Mouse (Mus musculus) MEL (cell line): ENCODE results near the gene Sccpdh. TPM values are rescaled to one million over a fixed set of nuclear protein-coding genes. Genes with fewer than 3 reads are reported as not detected.

Experiments used
- DNase-seq: peaks from one replicate; pipeline ENCODE4 v3.0.0; 2011; ENCODE audit warnings: low read depth, low spot score
- H3K27ac ChIP-seq: 2 replicates; pipeline ENCODE4 v1.5.1; 2012; ENCODE audit warnings: low read depth, mild to moderate bottlenecking, control low read depth, low read length, moderate library complexity; ENCODE audit not compliant: control insufficient read depth
- H3K27me3 ChIP-seq, 2 experiments: fragments of 150-350 bp in 1 of 2; sonication (generic) in 1 of 2; 2 replicates each; pipeline ENCODE4 v1.6.1; 2012; ENCODE audit warnings: low read length in 2 of 2, mild to moderate bottlenecking in 2 of 2, improper control_type of control experiment in 1 of 2, moderate library complexity in 1 of 2; ENCODE audit not compliant: insufficient read depth in 2 of 2, control insufficient read depth in 1 of 2
- H3K36me3 ChIP-seq, 2 experiments: 2 replicates each; pipeline ENCODE4 v1.6.1; 2012 to 2014; ENCODE audit warnings: low read length in 2 of 2, improper control_type of control experiment in 1 of 2, inconsistent platforms in 1 of 2, mild to moderate bottlenecking in 1 of 2; ENCODE audit not compliant: insufficient read depth in 2 of 2, control insufficient read depth in 1 of 2
- H3K4me1 ChIP-seq, 2 experiments: fragments of 150-350 bp in 1 of 2; sonication (generic) in 1 of 2; 2 replicates each; pipeline ENCODE4 v1.6.1; 2012; ENCODE audit warnings: low read length in 2 of 2, improper control_type of control experiment in 1 of 2, mild to moderate bottlenecking in 1 of 2; ENCODE audit not compliant: insufficient read depth in 2 of 2, control insufficient read depth in 1 of 2
- H3K4me3 ChIP-seq, 2 experiments: fragments of 150-350 bp in 1 of 2; sonication (generic) in 1 of 2; 2 replicates each; pipeline ENCODE4 v1.5.1; 2012; ENCODE audit warnings: low read depth in 2 of 2, low read length in 2 of 2, mild to moderate bottlenecking in 2 of 2, moderate library complexity in 2 of 2, control low read depth in 1 of 2, improper control_type of control experiment in 1 of 2; ENCODE audit not compliant: control insufficient read depth in 1 of 2, insufficient read depth in 1 of 2
- H3K79me2 ChIP-seq: 2 replicates; pipeline ENCODE4 v1.6.1; 2012; ENCODE audit warnings: mild to moderate bottlenecking, low read length, moderate library complexity; ENCODE audit not compliant: control insufficient read depth, poor library complexity, insufficient read depth
- H3K9ac ChIP-seq: 2 replicates; pipeline ENCODE4 v1.6.1; 2012; ENCODE audit warnings: low read depth, mild to moderate bottlenecking, control low read depth, low read length, moderate library complexity; ENCODE audit not compliant: control insufficient read depth, poor library complexity, severe bottlenecking
- H3K9me3 ChIP-seq: fragments of 150-350 bp; sonication (generic); replicated peaks from 2 replicates; pipeline ENCODE4 v1.6.1; 2012; ENCODE audit warnings: mild to moderate bottlenecking, low read length, improper control_type of control experiment, moderate library complexity; ENCODE audit not compliant: insufficient read depth
- BHLHE40 ChIP-seq: IDR thresholded peaks from 2 replicates; pipeline ENCODE4 v1.6.1; 2012; ENCODE audit warnings: low read depth, mild to moderate bottlenecking, inconsistent platforms, low read length, improper control_type of control experiment, borderline replicate concordance
- CHD1 ChIP-seq: IDR thresholded peaks from 2 replicates; pipeline ENCODE4 v1.6.1; 2012; ENCODE audit warnings: low read depth, mild to moderate bottlenecking, inconsistent platforms, low read length, improper control_type of control experiment
- CHD2 ChIP-seq: IDR thresholded peaks from 2 replicates; pipeline ENCODE4 v1.6.1; 2011; ENCODE audit warnings: low read length, improper control_type of control experiment
- CTCF ChIP-seq, 3 experiments: IDR thresholded peaks in 2 of 3; conservative IDR thresholded peaks in 1 of 3; 2 replicates each; pipeline ENCODE4 v1.5.1; 2011 to 2012; ENCODE audit warnings: low read length in 3 of 3, low read depth in 2 of 3, mild to moderate bottlenecking in 2 of 3, improper control_type of control experiment in 1 of 3, inconsistent platforms in 1 of 3, mixed read lengths in 1 of 3, moderate library complexity in 1 of 3; ENCODE audit not compliant: control insufficient read depth in 1 of 3, insufficient read depth in 1 of 3, poor library complexity in 1 of 3, severe bottlenecking in 1 of 3
- E2F4 ChIP-seq: IDR thresholded peaks from 2 replicates; pipeline ENCODE4 v1.6.1; 2011; ENCODE audit warnings: low read depth, low read length, improper control_type of control experiment, borderline replicate concordance
- EP300 ChIP-seq, 2 experiments: IDR thresholded peaks; 2 replicates each; pipeline ENCODE4 v1.6.1; 2011; ENCODE audit warnings: improper control_type of control experiment in 2 of 2, low read length in 2 of 2, low read depth in 1 of 2, mild to moderate bottlenecking in 1 of 2
- ETS1 ChIP-seq: IDR thresholded peaks from 2 replicates; pipeline ENCODE4 v1.6.1; 2012; ENCODE audit warnings: low read depth, mild to moderate bottlenecking, inconsistent platforms, low read length, improper control_type of control experiment, moderate library complexity
- GABPA ChIP-seq: IDR thresholded peaks from 2 replicates; pipeline ENCODE4 v1.6.1; 2012; ENCODE audit warnings: low read depth, mild to moderate bottlenecking, inconsistent platforms, low read length, improper control_type of control experiment, moderate library complexity
- GATA1 ChIP-seq: IDR thresholded peaks from 2 replicates; pipeline ENCODE4 v1.6.1; 2011; ENCODE audit warnings: low read depth, low read length, improper control_type of control experiment
- HCFC1 ChIP-seq: IDR thresholded peaks from 2 replicates; pipeline ENCODE4 v1.6.1; 2012; ENCODE audit warnings: low read depth, mild to moderate bottlenecking, inconsistent platforms, low read length, improper control_type of control experiment, moderate library complexity
- MAX ChIP-seq: IDR thresholded peaks from 2 replicates; pipeline ENCODE4 v1.6.1; 2011; ENCODE audit warnings: low read length, improper control_type of control experiment
- MAZ ChIP-seq: IDR thresholded peaks from 2 replicates; pipeline ENCODE4 v1.6.1; 2012; ENCODE audit warnings: low read depth, mild to moderate bottlenecking, inconsistent platforms, low read length, improper control_type of control experiment
- MXI1 ChIP-seq: IDR thresholded peaks from 2 replicates; pipeline ENCODE4 v1.6.1; 2011; ENCODE audit warnings: mild to moderate bottlenecking, low read depth, low read length, improper control_type of control experiment
- MYB ChIP-seq: IDR thresholded peaks from 2 replicates; pipeline ENCODE4 v1.6.1; 2011; ENCODE audit warnings: mild to moderate bottlenecking, low read depth, low read length, improper control_type of control experiment
- POLR2AphosphoS5 ChIP-seq: IDR thresholded peaks from 2 replicates; pipeline ENCODE4 v1.6.1; 2012; ENCODE audit warnings: low read depth, borderline replicate concordance, mild to moderate bottlenecking, inconsistent platforms, low read length, moderate library complexity, mixed read lengths
- RCOR1 ChIP-seq: IDR thresholded peaks from 2 replicates; pipeline ENCODE4 v1.6.1; 2012; ENCODE audit warnings: low read depth, mild to moderate bottlenecking, inconsistent platforms, low read length, improper control_type of control experiment
- SIN3A ChIP-seq: IDR thresholded peaks from 2 replicates; pipeline ENCODE4 v1.6.1; 2012; ENCODE audit warnings: low read length, improper control_type of control experiment, inconsistent platforms
- TAL1 ChIP-seq: IDR thresholded peaks from 2 replicates; pipeline ENCODE4 v1.6.1; 2012; ENCODE audit warnings: mild to moderate bottlenecking, inconsistent platforms, low read length, moderate library complexity, mixed read lengths
- UBTF ChIP-seq: IDR thresholded peaks from 2 replicates; pipeline ENCODE4 v1.6.1; 2012; ENCODE audit warnings: low read depth, mild to moderate bottlenecking, inconsistent platforms, low read length, improper control_type of control experiment, moderate library complexity, borderline replicate concordance; ENCODE audit not compliant: insufficient read depth
- USF1 ChIP-seq: IDR thresholded peaks from 2 replicates; pipeline ENCODE4 v1.6.1; 2014; ENCODE audit warnings: low read depth, mild to moderate bottlenecking, inconsistent platforms, low read length, improper control_type of control experiment, moderate library complexity
- USF2 ChIP-seq, 2 experiments: IDR thresholded peaks; 2 replicates each; pipeline ENCODE4 v1.6.1; 2011 to 2012; ENCODE audit warnings: improper control_type of control experiment in 2 of 2, low read length in 2 of 2, borderline replicate concordance in 1 of 2, inconsistent platforms in 1 of 2, low read depth in 1 of 2, mild to moderate bottlenecking in 1 of 2; ENCODE audit not compliant: insufficient read depth in 1 of 2
- polyA plus RNA-seq, 2 experiments: library from polyadenylated mRNA; stranded (reverse) in 1 of 2; unstranded in 1 of 2; fragments of >175 nt in 1 of 2; fragments of >200 nt in 1 of 2; gene quantifications; 2 replicates each; pipeline versions ENCODE4 v1.2.1 to v1.2.4; 2012; ENCODE audit warnings: low replicate concordance in 2 of 2, low read depth in 1 of 2; ENCODE audit not compliant: insufficient read length in 2 of 2, insufficient read depth in 1 of 2, missing spikeins in 1 of 2
- total RNA-seq: library from RNA; depleted of rRNA; stranded (reverse); fragments of 300-350 nt; gene quantifications from 2 replicates; pipeline ENCODE4 v1.2.3, GENCODE M21; 2012

Gene Sccpdh
- total and polyA plus RNA-seq, 3 experiments: 18.5 to 18.7 TPM; not detected in 1

DNA sequence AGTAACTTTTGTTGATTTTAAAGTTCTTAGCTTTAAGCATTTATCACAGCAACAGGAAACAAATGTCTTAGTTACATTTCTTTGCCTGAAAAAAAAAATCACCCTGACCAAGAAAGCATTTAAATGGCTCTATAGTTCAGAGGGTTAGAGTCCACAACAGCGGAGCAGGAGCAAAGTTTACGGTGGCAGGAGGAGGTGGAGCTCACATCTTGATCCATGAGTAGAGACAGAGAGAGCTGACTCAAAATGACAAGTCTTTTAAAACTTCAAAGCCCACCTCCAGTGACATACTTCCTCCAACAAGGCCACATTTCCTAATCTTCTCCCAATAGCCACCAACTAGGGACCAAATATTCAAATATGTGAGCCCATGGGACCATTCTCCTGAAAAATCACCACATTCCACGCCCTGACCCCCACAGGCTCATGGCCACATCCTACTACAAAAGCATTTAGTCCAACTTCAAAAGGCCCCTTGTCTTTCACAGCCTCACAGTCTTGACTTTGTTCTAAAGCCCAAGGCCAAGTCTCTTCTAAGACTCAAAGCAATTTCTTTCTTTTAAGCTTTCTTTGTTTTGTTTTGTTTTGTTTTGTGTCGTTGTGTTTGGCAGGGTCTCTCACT lies 3.6 kb upstream of the Sccpdh start:
- Histone ChIP-seq H3K4me3 (no peak overlapping the region), H3K9me3 (no peaks in the 10 kb centered on the region), H3K36me3 (peaks cover 0 to 2% of the 10 kb centered on the region in 2 experiments; a peak in 2 of 4 replicates), H3K9ac (no peak overlapping the region), H3K79me2 (peaks cover 3% of the 10 kb centered on the region; the same call in 1 of the 2 replicates), H3K27me3 (no peaks in the 10 kb centered on the region), H3K27ac (no peak overlapping the region), H3K4me1 (peaks cover 0 to 5% of the 10 kb centered on the region in 2 experiments; a peak in 3 of 4 replicates)
- DNase-seq: no peak
- TF ChIP-seq E2F4 (no peak), GABPA (no peak), POLR2AphosphoS5 (no peak), GATA1 (no peak), MAZ (no peak), SIN3A (no peak), MYB (no peak), MAX (no peak), UBTF (no peak), USF1 (no peak), CHD2 (no peak), TAL1 (no peak), BHLHE40 (no peak), MXI1 (no peak), EP300 (IDR thresholded peaks at IDR 0.05; ENCODE audit: low read depth in 1 of 2, low read length in 2 of 2) (no peak)

- H3K36me3 ChIP-seq: peaks cover 0 to 4% of the 10 kb centered on the region in 2 experiments; a peak in 2 of 4 replicates
- H3K4me1 ChIP-seq: peaks cover 0 to 6% of the 10 kb centered on the region in 2 experiments; a peak in 3 of 4 replicates
- no peaks in the 10 kb centered on the region for H3K27me3 ChIP-seq
Measured at GRCm38 (mm10) chr1:179666971-179667370, 1.0 kb upstream of the Sccpdh start.

More at GRCm38 (mm10) chr1:179666971-179667370, 1.0 kb upstream of the Sccpdh start:
- H3K9ac ChIP-seq: no peak overlapping the region
- H3K9me3 ChIP-seq: no peaks in the 10 kb centered on the region
- H3K4me3 ChIP-seq: no peak overlapping the region
- TF ChIP-seq ETS1 (no peak), SIN3A (no peak), EP300 (IDR thresholded peaks at IDR 0.05; ENCODE audit: low read depth in 1 of 2, low read length in 2 of 2) (no peak), HCFC1 (no peak), RCOR1 (no peak), CHD1 (no peak), USF2 (IDR thresholded peaks at IDR 0.05; ENCODE audit: borderline replicate concordance in 1 of 2, insufficient read depth in 1 of 2, low read depth in 1 of 2, low read length in 2 of 2) (no peak), CTCF (IDR thresholded peaks at IDR 0.05 in 2 of 3, conservative IDR thresholded peaks at IDR 0.05 in 1 of 3; ENCODE audit: control insufficient read depth in 1 of 3, insufficient read depth in 1 of 3, low read depth in 2 of 3, low read length in 3 of 3, poor library complexity in 1 of 3, severe bottlenecking in 1 of 3) (no peak), MXI1 (no peak)
- DNase-seq: no peak
- no peak overlapping the region for H3K27ac ChIP-seq
- peaks cover 5% of the 10 kb centered on the region; the same call in 1 of the 2 replicates for H3K79me2 ChIP-seq
